10 mouse cellular contexts compared by ENCODE assay signal in genomic region chr11:49108833-49109232, GRCm38 (mm10). TPM values are rescaled to one million over a fixed set of nuclear protein-coding genes. Genes with fewer than 3 reads are reported as not detected.
DNase-seq lines count a peak whose midpoint lies in the region; ATAC-seq and TF ChIP-seq lines count a peak whose summit lies in the region.
"Had no signal": no experiment of that assay in that cellular context is flagged by ENCODE, and none has a peak within 500 bp of the region (broad histone marks: within the 10 kb centered on the region; RNA-seq: fewer than 3 reads in every experiment).

No protein-coding gene starts in this region.

- no peaks in the 10 kb centered on the region for H3K27me3 ChIP-seq in liver, postnatal 0 days (ENCODE audit: insufficient read depth, low read length)
- H3K27me3 ChIP-seq: neural tube, embryonic 13.5 days had no signal

- no peak overlapping the region for H3K9ac ChIP-seq in liver, postnatal 0 days (replicated peaks)
- H3K9ac ChIP-seq: neural tube, embryonic 13.5 days had no signal

- no peak for TF ChIP-seq POLR2A in brain, embryonic 14.5 days (IDR thresholded peaks at IDR 0.05; ENCODE audit: borderline replicate concordance, extremely low read depth, insufficient read depth, insufficient read length, poor library complexity, severe bottlenecking)

- no peaks in the 10 kb centered on the region for H3K4me1 ChIP-seq in liver, postnatal 0 days (ENCODE audit: insufficient read depth)
- H3K4me1 ChIP-seq: neural tube, embryonic 13.5 days had no signal

- intact Hi-C loops in gastrocnemius, postnatal 14 days (cut with DNase I; ENCODE audit: low total_unique reads), result loop anchor here (10.0 kb wide), 1 partner anchor 166 kb away; the partner anchor contains the start of gene Olfr1393
- intact Hi-C loops in gastrocnemius, postnatal 36 days (cut with DNase I), result no loop called here

- WGBS in liver, postnatal 0 days (ENCODE audit: insufficient replicate concordance), result 19% methylated on average over 1 of the region's 1 CpGs

- no peak for ATAC-seq in liver, postnatal 0 days

- TF ChIP-seq CTCF in brain, embryonic 14.5 days (IDR thresholded peaks at IDR 0.05; ENCODE audit: borderline replicate concordance, extremely low read depth, insufficient read depth, insufficient read length), result peak; percentile 53; the same call in 1 of the 2 replicates
- peak; percentile 78 for TF ChIP-seq CTCF in liver, postnatal 0 days (IDR thresholded peaks at IDR 0.05; ENCODE audit: low read depth)

- no peak overlapping the region for H3K4me3 ChIP-seq in liver, postnatal 0 days (ENCODE audit: low read depth, low read length)
- H3K4me3 ChIP-seq: neural tube, embryonic 13.5 days had no signal

- H3K27ac ChIP-seq in liver, postnatal 0 days (ENCODE audit: low read depth), result no peak overlapping the region
- H3K27ac ChIP-seq: neural tube, embryonic 13.5 days had no signal

- peak; percentile 16 for DNase-seq in gastrocnemius, postnatal 14 days
- DNase-seq in gastrocnemius, postnatal 36 days, result no peak
- DNase-seq in right cerebral cortex, adult 18-20 months, result peak; percentile 34
- no peak for DNase-seq in right cerebral cortex, postnatal 25 days
- DNase-seq in brain, embryonic 14.5 days (ENCODE audit: low read depth), result peak; percentile 35
- peak; percentile 61 for DNase-seq in liver, postnatal 0 days
- DNase-seq in thymus, postnatal 36 days, result peak; percentile 46 to 50
- no peak for DNase-seq in gastrocnemius, postnatal 4 days (ENCODE audit: low spot score in 2 of 2)

- TF ChIP-seq EP300 in liver, postnatal 0 days (IDR thresholded peaks at IDR 0.05; ENCODE audit: low read depth), result no peak

- H3K4me2 ChIP-seq in liver, postnatal 0 days (ENCODE audit: low read depth, low read length), result no peak overlapping the region
- H3K4me2 ChIP-seq: neural tube, embryonic 13.5 days had no signal

- H3K9me3 ChIP-seq in liver, postnatal 0 days (ENCODE audit: low read length), result no peaks in the 10 kb centered on the region
- H3K9me3 ChIP-seq: neural tube, embryonic 13.5 days had no signal

- no peaks in the 10 kb centered on the region for H3K36me3 ChIP-seq in liver, postnatal 0 days (replicated peaks; ENCODE audit: insufficient read depth, low read length)
- H3K36me3 ChIP-seq: neural tube, embryonic 13.5 days had no signal

RNA-seq across cellular contexts. Expression of gene Olfr1396, which starts 5.8 kb away (rescaled TPM):
- under 1 TPM in 1 of 2 experiments, not detected in 1; 0.04 TPM for total RNA-seq in gastrocnemius, postnatal 14 days (2021)
- total RNA-seq in gastrocnemius, postnatal 36 days (2021), result not detected
- not detected in 2 replicates for polyA plus RNA-seq in brain, embryonic 14.5 days (2012; rRNA removed)
- polyA plus RNA-seq in liver, postnatal 0 days (2015; fragmentation: Nextera tagmentation; extraction: Ambion mirVana), result not detected in 2 replicates
- under 1 TPM in 1 of 2 experiments, not detected in 1; 0.27 TPM for total RNA-seq in gastrocnemius, postnatal 4 days (2021)
- total RNA-seq: layer of hippocampus, adult 8-10 months had no signal
- polyA plus RNA-seq: neural tube, embryonic 13.5 days had no signal

RNA-seq across cellular contexts. Expression of gene Ifi47, which starts 32.4 kb away (rescaled TPM):
- total RNA-seq in gastrocnemius, postnatal 14 days (2021), result 1 to 10 TPM in 1 of 2 experiments, under 1 TPM in 1; 0.93 to 1.5 TPM
- total RNA-seq in gastrocnemius, postnatal 36 days (2021), result under 1 TPM; 0.59 to 0.64 TPM
- polyA plus RNA-seq in brain, embryonic 14.5 days (2012; rRNA removed), result 0.19 and 0.63 TPM in 2 replicates
- 29.7 and 29.8 TPM in 2 replicates for polyA plus RNA-seq in liver, postnatal 0 days (2015; fragmentation: Nextera tagmentation; extraction: Ambion mirVana)
- 1 to 10 TPM; 1.6 to 2.1 TPM for total RNA-seq in gastrocnemius, postnatal 4 days (2021)

RNA-seq across cellular contexts. Expression of gene Olfr1395, which starts 33.2 kb away (rescaled TPM):
- not detected for total RNA-seq in gastrocnemius, postnatal 14 days (2021)
- total RNA-seq in gastrocnemius, postnatal 36 days (2021), result not detected
- polyA plus RNA-seq in brain, embryonic 14.5 days (2012; rRNA removed), result not detected in 2 replicates
- polyA plus RNA-seq in liver, postnatal 0 days (2015; fragmentation: Nextera tagmentation; extraction: Ambion mirVana), result not detected in 2 replicates
- not detected for total RNA-seq in gastrocnemius, postnatal 4 days (2021)
- total RNA-seq: layer of hippocampus, adult 8-10 months had no signal
- polyA plus RNA-seq: neural tube, embryonic 13.5 days had no signal

RNA-seq across cellular contexts. Expression of gene Tgtp2, which starts 44.8 kb away (rescaled TPM):
- total RNA-seq in gastrocnemius, postnatal 14 days (2021), result not detected
- total RNA-seq in gastrocnemius, postnatal 36 days (2021), result 1 to 10 TPM in 1 of 2 experiments, under 1 TPM in 1; 0.33 to 1.1 TPM
- 0.11 TPM in 1 of 2 replicates, not detected in the other for polyA plus RNA-seq in brain, embryonic 14.5 days (2012; rRNA removed)
- polyA plus RNA-seq in liver, postnatal 0 days (2015; fragmentation: Nextera tagmentation; extraction: Ambion mirVana), result 5.1 and 7.1 TPM in 2 replicates
- not detected for total RNA-seq in gastrocnemius, postnatal 4 days (2021)

RNA-seq across cellular contexts. Expression of gene Olfr1394, which starts 45.3 kb away (rescaled TPM):
- total RNA-seq in gastrocnemius, postnatal 14 days (2021), result not detected
- total RNA-seq in gastrocnemius, postnatal 36 days (2021), result not detected
- polyA plus RNA-seq in brain, embryonic 14.5 days (2012; rRNA removed), result not detected in 2 replicates
- polyA plus RNA-seq in liver, postnatal 0 days (2015; fragmentation: Nextera tagmentation; extraction: Ambion mirVana), result not detected in 2 replicates
- total RNA-seq in gastrocnemius, postnatal 4 days (2021), result not detected
- total RNA-seq: layer of hippocampus, adult 8-10 months had no signal
- polyA plus RNA-seq: neural tube, embryonic 13.5 days had no signal

Comparison
In these comparisons a context has a peak if more than half of its experiments do, and no peak if none do; other contexts are left out.
1. DNase-seq: peak in gastrocnemius, postnatal 14 days (single experiment), right cerebral cortex, adult 18-20 months (single experiment), brain, embryonic 14.5 days (single experiment), liver, postnatal 0 days (single experiment) and thymus, postnatal 36 days (2 of 2); none in gastrocnemius, postnatal 36 days (0 of 2), right cerebral cortex, postnatal 25 days (single experiment) and gastrocnemius, postnatal 4 days (0 of 2).